ENCODE assay signal across 8 mouse cellular contexts in genomic region chr7:24890281-24891216, GRCm38 (mm10). TPM values are rescaled to one million over a fixed set of nuclear protein-coding genes. Genes with fewer than 3 reads are reported as not detected.
A peak's percentile ranks its signal among the peaks of the same experiment; 100 is the strongest.
DNase-seq lines count a peak whose midpoint lies in the region; ATAC-seq lines count a peak whose summit lies in the region.

No protein-coding gene starts in this region.

- no peak overlapping the region for H3K4me2 ChIP-seq in intestine, embryonic 14.5 days (ENCODE audit: low read length)
- H3K4me2 ChIP-seq in limb, embryonic 11.5 days (ENCODE audit: low read depth, severe bottlenecking) = no peak overlapping the region
- no peak overlapping the region for H3K4me2 ChIP-seq in midbrain, embryonic 14.5 days (ENCODE audit: low read length)

- H3K27ac ChIP-seq in intestine, embryonic 14.5 days (ENCODE audit: low read depth) = no peak overlapping the region
- H3K27ac ChIP-seq in limb, embryonic 11.5 days (replicated peaks; ENCODE audit: low read depth, low read length) = 0 out of 2 replicates have a peak overlapping the region, but pooled peaks have one; percentile 21
- H3K27ac ChIP-seq in midbrain, embryonic 14.5 days (replicated peaks; ENCODE audit: low read depth, low read length) = no peak overlapping the region

- peaks cover 58% of the 10 kb centered on the region for H3K36me3 ChIP-seq in intestine, embryonic 14.5 days (ENCODE audit: control insufficient read depth, insufficient read depth, low read length)
- H3K36me3 ChIP-seq in limb, embryonic 11.5 days (ENCODE audit: control insufficient read depth, insufficient read depth, low read length) = peaks cover 31% of the 10 kb centered on the region
- H3K36me3 ChIP-seq in midbrain, embryonic 14.5 days (ENCODE audit: control insufficient read depth, insufficient read depth, low read length) = peaks cover 49% of the 10 kb centered on the region

- H3K4me1 ChIP-seq in intestine, embryonic 14.5 days (replicated peaks; ENCODE audit: control insufficient read depth, insufficient read depth, low read length) = peaks cover 15% of the 10 kb centered on the region
- H3K4me1 ChIP-seq in limb, embryonic 11.5 days (ENCODE audit: control insufficient read depth, insufficient read depth, low read length) = peaks cover 17% of the 10 kb centered on the region
- peaks cover 10% of the 10 kb centered on the region for H3K4me1 ChIP-seq in midbrain, embryonic 14.5 days (ENCODE audit: control insufficient read depth, insufficient read depth, low read length)

- no peaks in the 10 kb centered on the region for H3K27me3 ChIP-seq in intestine, embryonic 14.5 days (replicated peaks; ENCODE audit: control insufficient read depth, insufficient read depth, low read length)
- H3K27me3 ChIP-seq in limb, embryonic 11.5 days (ENCODE audit: control insufficient read depth, insufficient read depth, low read length) = no peaks in the 10 kb centered on the region
- no peaks in the 10 kb centered on the region for H3K27me3 ChIP-seq in midbrain, embryonic 14.5 days (ENCODE audit: control insufficient read depth, insufficient read depth, low read length)

- peak; percentile 83 for ATAC-seq in common myeloid progenitor, adult 5-6 weeks (replicated peaks; ENCODE audit: low read depth, poor library complexity, severe bottlenecking)
- peak; percentile 66 for ATAC-seq in intestine, embryonic 14.5 days (replicated peaks; ENCODE audit: low FRiP score, low TSS enrichment, low read depth)
- peak; percentile 32 for ATAC-seq in limb, embryonic 11.5 days (ENCODE audit: insufficient number of reproducible peaks, low FRiP score, low TSS enrichment, low read depth)
- ATAC-seq in midbrain, embryonic 14.5 days (ENCODE audit: low FRiP score, low TSS enrichment) = peak; percentile 50; the same call in 1 of the 2 replicates

- no peak overlapping the region for H3K9ac ChIP-seq in intestine, embryonic 14.5 days (ENCODE audit: low read length)
- H3K9ac ChIP-seq in limb, embryonic 11.5 days (ENCODE audit: low read length) = no peak overlapping the region
- H3K9ac ChIP-seq in midbrain, embryonic 14.5 days (replicated peaks; ENCODE audit: low read length) = no peak overlapping the region

- no peaks in the 10 kb centered on the region for H3K9me3 ChIP-seq in intestine, embryonic 14.5 days (ENCODE audit: control insufficient read depth, low read length)
- H3K9me3 ChIP-seq in limb, embryonic 11.5 days (ENCODE audit: control insufficient read depth, low read length) = no peaks in the 10 kb centered on the region
- H3K9me3 ChIP-seq in midbrain, embryonic 14.5 days (ENCODE audit: control insufficient read depth, low read length) = no peaks in the 10 kb centered on the region

- WGBS in intestine, embryonic 14.5 days = 31% methylated on average over 10 of the region's 10 CpGs
- 30% methylated on average over 10 of the region's 10 CpGs for WGBS in limb, embryonic 11.5 days
- 33% methylated on average over 10 of the region's 10 CpGs for WGBS in midbrain, embryonic 14.5 days

- DNase-seq in left cerebral cortex, adult 18-20 months (ENCODE audit: low spot score in 2 of 2) = peak; percentile 67 to 77
- DNase-seq in left cerebral cortex, adult 11 months (ENCODE audit: low spot score) = no peak
- DNase-seq in gastrocnemius, postnatal 10 days = peak; percentile 60
- peak; percentile 88 for DNase-seq in intestine, embryonic 14.5 days (ENCODE audit: low spot score)
- peak; percentile 87 for DNase-seq in limb, embryonic 11.5 days (ENCODE audit: low spot score)
- peak; percentile 94 for DNase-seq in midbrain, embryonic 14.5 days
- peak; percentile 56 to 66 for DNase-seq in spleen, adult 18-20 months

- no peak overlapping the region for H3K4me3 ChIP-seq in intestine, embryonic 14.5 days (ENCODE audit: low read depth, low read length)
- no peak overlapping the region for H3K4me3 ChIP-seq in limb, embryonic 11.5 days (ENCODE audit: low read depth, low read length)
- no peak overlapping the region for H3K4me3 ChIP-seq in midbrain, embryonic 14.5 days (replicated peaks; ENCODE audit: low read depth, low read length)

RNA-seq across cellular contexts. Expression of gene Rps19, which starts 6.4 kb away (rescaled TPM):
- 100 to 1,000 TPM; 511 to 584 TPM for total RNA-seq in left cerebral cortex, adult 18-20 months (2021)
- total RNA-seq in common myeloid progenitor, adult 5-6 weeks (2017) = 1,538 and 1,683 TPM in 2 replicates
- total RNA-seq in gastrocnemius, postnatal 10 days (2021) = 100 to 1,000 TPM; 680 to 704 TPM
- 3,468 and 3,555 TPM in 2 replicates for polyA plus RNA-seq in intestine, embryonic 14.5 days (2014; fragmentation: Nextera tagmentation; extraction: Ambion mirVana)
- 2,245 and 2,332 TPM in 2 replicates for polyA plus RNA-seq in limb, embryonic 11.5 days (2014; fragmentation: Nextera tagmentation; extraction: Ambion mirVana)
- 1,428 and 1,598 TPM in 2 replicates for polyA plus RNA-seq in midbrain, embryonic 14.5 days (2014; fragmentation: Nextera tagmentation; extraction: Ambion mirVana)

RNA-seq across cellular contexts. Expression of gene Cd79a, which starts 6.6 kb away (rescaled TPM):
- total RNA-seq in left cerebral cortex, adult 18-20 months (2021) = under 1 TPM; 0.30 to 0.77 TPM
- total RNA-seq in common myeloid progenitor, adult 5-6 weeks (2017) = not detected in 2 replicates
- total RNA-seq in gastrocnemius, postnatal 10 days (2021) = 1 to 10 TPM in 1 of 2 experiments, under 1 TPM in 1; 0.21 to 1.6 TPM
- 0.28 and 0.32 TPM in 2 replicates for polyA plus RNA-seq in intestine, embryonic 14.5 days (2014; fragmentation: Nextera tagmentation; extraction: Ambion mirVana)
- 0.30 and 0.56 TPM in 2 replicates for polyA plus RNA-seq in limb, embryonic 11.5 days (2014; fragmentation: Nextera tagmentation; extraction: Ambion mirVana)
- 0.28 TPM in 1 of 2 replicates, not detected in the other for polyA plus RNA-seq in midbrain, embryonic 14.5 days (2014; fragmentation: Nextera tagmentation; extraction: Ambion mirVana)

RNA-seq across cellular contexts. Expression of gene Arhgef1, which starts 12.2 kb away (rescaled TPM):
- 10 to 100 TPM; 57.1 to 74.1 TPM for total RNA-seq in left cerebral cortex, adult 18-20 months (2021)
- total RNA-seq in common myeloid progenitor, adult 5-6 weeks (2017) = 43.2 and 54.1 TPM in 2 replicates
- 10 to 100 TPM; 40.7 to 64.0 TPM for total RNA-seq in gastrocnemius, postnatal 10 days (2021)
- 80.6 and 85.3 TPM in 2 replicates for polyA plus RNA-seq in intestine, embryonic 14.5 days (2014; fragmentation: Nextera tagmentation; extraction: Ambion mirVana)
- 69.9 and 84.4 TPM in 2 replicates for polyA plus RNA-seq in limb, embryonic 11.5 days (2014; fragmentation: Nextera tagmentation; extraction: Ambion mirVana)
- 44.7 and 51.0 TPM in 2 replicates for polyA plus RNA-seq in midbrain, embryonic 14.5 days (2014; fragmentation: Nextera tagmentation; extraction: Ambion mirVana)

RNA-seq across cellular contexts. Expression of gene Dmrtc2, which starts 20.7 kb away (rescaled TPM):
- not detected for total RNA-seq in left cerebral cortex, adult 18-20 months (2021)
- not detected in 2 replicates for total RNA-seq in common myeloid progenitor, adult 5-6 weeks (2017)
- total RNA-seq in gastrocnemius, postnatal 10 days (2021) = not detected
- not detected in 2 replicates for polyA plus RNA-seq in intestine, embryonic 14.5 days (2014; fragmentation: Nextera tagmentation; extraction: Ambion mirVana)
- 0.11 TPM in 1 of 2 replicates, not detected in the other for polyA plus RNA-seq in limb, embryonic 11.5 days (2014; fragmentation: Nextera tagmentation; extraction: Ambion mirVana)
- polyA plus RNA-seq in midbrain, embryonic 14.5 days (2014; fragmentation: Nextera tagmentation; extraction: Ambion mirVana) = not detected in 2 replicates

RNA-seq across cellular contexts. Expression of gene Lypd4, which starts 20.8 kb away (rescaled TPM):
- total RNA-seq in left cerebral cortex, adult 18-20 months (2021) = not detected
- total RNA-seq in common myeloid progenitor, adult 5-6 weeks (2017) = not detected in 2 replicates
- total RNA-seq in gastrocnemius, postnatal 10 days (2021) = not detected
- not detected in 2 replicates for polyA plus RNA-seq in intestine, embryonic 14.5 days (2014; fragmentation: Nextera tagmentation; extraction: Ambion mirVana)
- not detected in 2 replicates for polyA plus RNA-seq in limb, embryonic 11.5 days (2014; fragmentation: Nextera tagmentation; extraction: Ambion mirVana)
- not detected in 2 replicates for polyA plus RNA-seq in midbrain, embryonic 14.5 days (2014; fragmentation: Nextera tagmentation; extraction: Ambion mirVana)

Comparison
In these comparisons a context has a peak if more than half of its experiments do, and no peak if none do; other contexts are left out.
1. ATAC-seq: peak in every context shown above with its lines; median percentile 83 in common myeloid progenitor, adult 5-6 weeks; 66 in intestine, embryonic 14.5 days; 50 in midbrain, embryonic 14.5 days; 32 in limb, embryonic 11.5 days.